Mouse (Mus musculus) C2C12 (cell line): ENCODE data around the gene Nrtn. TPM values are rescaled to one million over a fixed set of nuclear protein-coding genes. Genes with fewer than 3 reads are reported as not detected.

Experiments
- H3K27me3 ChIP-seq: one replicate; pipeline ENCODE4 v1.6.1; 2011; ENCODE audit not compliant: control insufficient read depth, insufficient read depth, insufficient read length
- H3K36me3 ChIP-seq: one replicate; pipeline ENCODE4 v1.6.1; 2011; ENCODE audit not compliant: control insufficient read depth, insufficient read depth
- H3K4me3 ChIP-seq: one replicate; pipeline ENCODE4 v1.5.1; 2011; ENCODE audit warnings: mild to moderate bottlenecking, control low read depth; ENCODE audit not compliant: poor library complexity, insufficient read depth, severe bottlenecking
- H3K79me2 ChIP-seq: one replicate; pipeline ENCODE4 v1.6.1; 2011; ENCODE audit not compliant: control insufficient read depth, insufficient read depth
- H3K79me3 ChIP-seq: one replicate; pipeline ENCODE4 v1.6.1; 2011; ENCODE audit warnings: low read depth, control low read depth
- H3ac ChIP-seq: one replicate; pipeline ENCODE3; 2011; ENCODE audit warnings: low read depth; ENCODE audit not compliant: control insufficient read depth, insufficient read length
- CEBPB ChIP-seq: IDR thresholded peaks from one replicate; pipeline ENCODE4 v1.6.1; 2011; ENCODE audit warnings: low read depth, mild to moderate bottlenecking, control low read depth, moderate library complexity
- CTCF ChIP-seq: IDR thresholded peaks from one replicate; pipeline ENCODE4 v1.5.1; 2011; ENCODE audit not compliant: control insufficient read depth, insufficient read depth, insufficient read length
- FOSL1 ChIP-seq: IDR thresholded peaks from one replicate; pipeline ENCODE4 v1.8.0; 2011; ENCODE audit warnings: mild to moderate bottlenecking, low read length; ENCODE audit not compliant: poor library complexity, insufficient read depth, severe bottlenecking
- MAX ChIP-seq: IDR thresholded peaks from one replicate; pipeline ENCODE4 v1.6.1; 2011; ENCODE audit warnings: mild to moderate bottlenecking, control low read depth
- MYOD1 ChIP-seq: IDR thresholded peaks from one replicate; pipeline ENCODE4 v1.6.1; 2011; ENCODE audit warnings: low read depth; ENCODE audit not compliant: control insufficient read depth, insufficient read length
- MYOG ChIP-seq: IDR thresholded peaks from one replicate; pipeline ENCODE4 v1.6.1; 2011; ENCODE audit not compliant: control insufficient read depth, insufficient read length; ENCODE audit errors: extremely low read depth
- USF1 ChIP-seq: IDR thresholded peaks from one replicate; pipeline ENCODE4 v1.6.1; 2011; ENCODE audit warnings: low read depth, mild to moderate bottlenecking, control low read depth, moderate library complexity
- polyA plus RNA-seq: library from polyadenylated mRNA; unstranded; fragments of >200 nt; fragmentation: generic; extraction: Trizol; gene quantifications from one replicate; pipeline ENCODE4 v1.2.1, GENCODE M21; 2012; ENCODE audit warnings: missing spikeins

The Nrtn gene
- polyA plus RNA-seq, 1 experiment = 0.67 TPM

DNA sequence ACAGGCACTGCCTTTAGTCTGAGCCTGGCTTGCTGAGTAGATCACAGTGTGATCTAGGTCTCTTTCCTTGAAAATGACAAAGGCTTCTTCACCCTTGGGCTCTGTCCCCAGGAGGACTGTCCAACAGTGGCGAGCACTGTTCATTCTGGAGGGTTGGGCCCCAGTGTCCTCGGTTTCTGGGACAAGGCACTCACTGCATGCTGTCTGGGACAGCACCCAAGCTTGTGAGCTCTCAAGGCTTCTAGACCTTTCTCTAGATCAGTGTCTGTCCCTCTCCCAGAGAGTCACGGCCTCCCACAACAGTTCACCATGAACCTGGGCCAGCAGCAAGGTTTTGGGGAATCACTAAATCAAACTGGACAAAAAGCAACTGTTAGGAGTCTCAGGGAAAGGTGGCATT lies 35.3 kb upstream of the Nrtn start:
- Histone ChIP-seq H3K27me3 (no peaks in the 10 kb centered on the region), H3K36me3 (no peaks in the 10 kb centered on the region), H3K4me3 (no peak overlapping the region), H3K79me2 (no peaks in the 10 kb centered on the region), H3ac (no peak overlapping the region), H3K79me3 (no peaks in the 10 kb centered on the region)
- TF ChIP-seq MAX (no peak), CEBPB (no peak), CTCF (no peak), USF1 (no peak), MYOD1 (no peak), FOSL1 (no peak), MYOG (no peak)

DNA sequence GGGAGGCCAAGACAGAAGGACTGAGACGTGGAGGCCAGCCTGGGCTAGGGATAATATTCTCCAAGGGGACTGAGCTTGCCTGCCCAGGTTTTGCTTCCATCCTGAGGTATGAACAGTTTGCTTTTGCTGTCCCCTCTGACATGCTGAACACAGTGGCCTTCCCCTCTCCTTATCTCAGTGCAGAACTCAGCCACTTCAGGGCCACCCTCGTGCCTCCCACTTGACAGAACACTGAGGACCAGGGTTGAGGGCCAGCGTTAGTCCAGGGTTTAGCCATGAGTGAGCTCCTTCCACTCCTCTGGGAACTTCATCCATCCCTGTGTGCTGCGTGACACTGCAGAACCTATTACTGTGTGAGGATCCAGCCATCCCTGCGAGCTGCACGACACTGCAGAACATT lies 32.0 kb upstream of the Nrtn start:
- Histone ChIP-seq H3K4me3 (no peak overlapping the region), H3K79me3 (no peaks in the 10 kb centered on the region), H3ac (no peak overlapping the region), H3K79me2 (no peaks in the 10 kb centered on the region), H3K36me3 (no peaks in the 10 kb centered on the region), H3K27me3 (no peaks in the 10 kb centered on the region)
- TF ChIP-seq USF1 (no peak), MYOD1 (no peak), MAX (no peak), CEBPB (no peak), FOSL1 (no peak), CTCF (no peak), MYOG (no peak)

DNA sequence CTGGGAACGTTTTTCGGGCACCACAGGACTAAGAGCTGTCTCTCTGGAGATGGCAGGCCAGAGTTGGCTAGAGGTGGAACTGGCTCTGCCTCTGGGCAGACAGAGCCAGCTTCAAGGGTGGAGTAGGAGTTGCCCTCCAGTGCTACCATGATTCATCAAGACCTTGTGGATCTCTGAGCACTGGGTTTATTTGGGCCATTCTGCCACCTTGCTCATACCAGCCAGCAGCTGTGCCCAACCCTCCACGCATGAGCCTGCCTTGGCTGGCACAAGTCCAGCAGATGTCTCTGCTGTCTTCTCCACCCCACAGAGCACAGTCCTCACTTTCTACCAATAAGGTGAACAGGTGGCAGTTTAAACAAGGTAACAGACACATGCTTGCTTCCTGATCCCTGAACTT lies 31.6 kb upstream of the Nrtn start:
- TF ChIP-seq FOSL1 (no peak), CEBPB (no peak), MYOG (no peak), CTCF (no peak), USF1 (no peak), MAX (no peak), MYOD1 (no peak)
- H3ac ChIP-seq = no peak overlapping the region

DNA sequence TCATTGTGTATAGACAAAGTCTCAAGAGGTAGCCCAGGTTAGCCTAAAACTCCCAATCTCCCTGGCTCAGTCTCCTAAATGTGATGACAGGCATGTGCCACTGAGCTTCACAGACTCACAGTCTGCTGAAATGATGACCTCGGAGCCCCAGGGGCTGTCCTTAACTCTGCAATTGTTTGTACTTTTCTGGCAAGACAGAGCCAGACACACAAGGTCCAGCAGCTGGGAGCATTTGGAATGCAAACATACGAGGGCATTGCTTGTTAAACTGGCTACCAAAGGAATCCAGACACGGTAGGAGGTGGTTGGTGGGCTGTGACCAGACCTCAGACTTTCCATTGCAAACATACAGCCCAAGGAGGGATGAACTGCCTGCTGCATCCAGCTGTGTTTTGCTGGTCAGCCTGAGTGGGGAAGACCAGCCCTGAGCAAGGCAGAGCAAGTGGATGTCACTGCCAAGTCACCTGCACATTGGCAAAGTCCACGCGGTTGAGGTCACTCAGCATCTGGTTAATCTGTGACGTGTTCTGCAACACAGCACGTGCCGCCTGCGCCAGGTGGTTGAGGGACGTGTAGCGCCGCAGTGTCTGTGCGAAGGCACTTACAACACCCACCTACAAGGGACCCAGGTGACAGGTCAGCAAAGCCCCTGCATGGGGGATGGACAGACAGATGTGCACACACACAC lies 23.1 kb upstream of the Nrtn start:
- TF ChIP-seq MYOD1 (no peak), USF1 (no peak), CEBPB (no peak)
- H3K27me3 ChIP-seq = no peaks in the 10 kb centered on the region
- H3K79me3 ChIP-seq = no peaks in the 10 kb centered on the region
- H3K36me3 ChIP-seq = no peaks in the 10 kb centered on the region
- no peak overlapping the region for H3ac ChIP-seq
- no peaks in the 10 kb centered on the region for H3K79me2 ChIP-seq
- no peak overlapping the region for H3K4me3 ChIP-seq

More for the DNA sequence above, 31.6 kb upstream of the Nrtn start:
- Histone ChIP-seq H3K4me3 (no peak overlapping the region), H3K79me3 (no peaks in the 10 kb centered on the region), H3K79me2 (no peaks in the 10 kb centered on the region), H3K27me3 (no peaks in the 10 kb centered on the region), H3K36me3 (no peaks in the 10 kb centered on the region)

DNA sequence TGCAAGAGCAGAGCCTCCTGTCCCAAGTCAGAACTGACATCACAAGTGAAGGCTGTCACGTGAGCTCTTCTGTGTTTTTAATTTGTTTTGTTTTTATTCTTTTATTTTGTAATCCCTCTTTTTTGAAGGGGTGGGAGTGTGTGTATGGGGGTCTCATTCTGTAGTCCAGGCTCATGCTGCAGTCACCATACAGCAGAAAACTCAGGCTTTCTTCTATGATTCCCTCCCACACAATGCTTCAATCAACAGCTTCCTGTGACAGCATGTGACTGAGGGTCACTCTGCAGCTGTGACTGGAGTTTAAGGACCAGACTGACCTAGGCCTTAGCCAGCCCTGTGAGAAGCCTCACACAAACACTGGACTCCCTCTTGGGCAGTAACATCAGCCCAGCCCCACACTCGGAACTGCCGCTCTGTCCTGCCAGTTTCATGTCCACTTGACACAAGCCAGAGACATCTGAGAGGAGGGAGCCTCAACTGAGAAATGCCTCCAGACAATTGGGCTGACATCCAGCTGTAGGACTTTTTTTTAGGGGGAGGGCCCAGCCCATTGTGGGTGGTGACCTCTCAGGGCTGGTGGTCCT lies 21.5 kb upstream of the Nrtn start:
- Histone ChIP-seq H3K27me3 (no peaks in the 10 kb centered on the region), H3K36me3 (no peaks in the 10 kb centered on the region), H3K79me3 (no peaks in the 10 kb centered on the region), H3ac (no peak overlapping the region), H3K4me3 (no peak overlapping the region), H3K79me2 (no peaks in the 10 kb centered on the region)
- TF ChIP-seq MYOG = no peak
- no peak for TF ChIP-seq FOSL1
- no peak for TF ChIP-seq CTCF
- no peak for TF ChIP-seq MYOD1
- no peak for TF ChIP-seq CEBPB
- no peak for TF ChIP-seq MAX
- no peak for TF ChIP-seq USF1
